Mouse (Mus musculus) heart, postnatal 0 days (tissue): ENCODE results near the gene Cacna1e. TPM values are rescaled to one million over a fixed set of nuclear protein-coding genes. Genes with fewer than 3 reads are reported as not detected.

Source experiments
- ATAC-seq: fragments of 200-750 bp; cut with Nextera tagmentation; 2 replicates; pipeline ENCODE4 v1.8.0; 2017; ENCODE audit warnings: low read depth, moderate number of reproducible peaks, moderate library complexity; ENCODE audit not compliant: insufficient read depth
- DNase-seq: peaks from one replicate; pipeline ENCODE4 v3.0.0-alpha.2; 2016; ENCODE audit warnings: low spot score
- H3K27ac ChIP-seq: fragments of 300-500 bp; sonication (generic); 2 replicates; pipeline ENCODE4 v1.5.1; 2014; ENCODE audit warnings: low read depth, mild to moderate bottlenecking
- H3K27me3 ChIP-seq: fragments of 300-500 bp; sonication (generic); 2 replicates; pipeline ENCODE4 v1.6.1; 2014; ENCODE audit warnings: low read length, mixed read lengths; ENCODE audit not compliant: control insufficient read depth, insufficient read depth
- H3K36me3 ChIP-seq: fragments of 300-500 bp; sonication (generic); replicated peaks from 2 replicates; pipeline ENCODE4 v1.6.1; 2014; ENCODE audit warnings: low read length, mixed read lengths; ENCODE audit not compliant: control insufficient read depth, insufficient read depth
- H3K4me1 ChIP-seq: fragments of 300-500 bp; sonication (generic); 2 replicates; pipeline ENCODE4 v1.6.1; 2014; ENCODE audit warnings: antibody characterized with exemption; ENCODE audit not compliant: control insufficient read depth, insufficient read depth
- H3K4me2 ChIP-seq: fragments of 300-500 bp; sonication (generic); 2 replicates; pipeline ENCODE4 v1.6.1; 2014; ENCODE audit warnings: low read depth, mild to moderate bottlenecking, low read length, moderate library complexity
- H3K4me3 ChIP-seq: fragments of 300-500 bp; sonication (generic); 2 replicates; pipeline ENCODE4 v1.5.1; 2014; ENCODE audit warnings: low read depth, low read length
- H3K9ac ChIP-seq: fragments of 300-500 bp; sonication (generic); replicated peaks from 2 replicates; pipeline ENCODE4 v1.6.1; 2014; ENCODE audit warnings: low read depth, low read length, mixed read lengths
- H3K9me3 ChIP-seq: fragments of 300-500 bp; sonication (generic); replicated peaks from 2 replicates; pipeline ENCODE4 v1.6.1; 2016; ENCODE audit warnings: low read length; ENCODE audit not compliant: control insufficient read depth
- CTCF ChIP-seq: IDR thresholded peaks from 2 replicates; pipeline ENCODE4 v1.5.1; 2016; ENCODE audit warnings: antibody characterized with exemption, control low read depth, low read depth
- EP300 ChIP-seq: IDR thresholded peaks from 2 replicates; pipeline ENCODE4 v1.6.1; 2016; ENCODE audit warnings: antibody characterized with exemption, low read depth
- WGBS: fragments of 180-500 bp; shearing (Covaris S2); extraction: QIAGEN DNeasy Blood & Tissue Kit; methylation state at CpG from one replicate; pipeline ENCODE4 v1.1.7; 2014; 5-methylcytosine and 5-hydroxymethylcytosine counted together
- polyA plus RNA-seq: library from polyadenylated mRNA; unstranded; fragments of >200 nt; fragmentation: Nextera tagmentation; extraction: Ambion mirVana; gene quantifications from 2 replicates; pipeline ENCODE4 v1.2.1, GENCODE M21; 2015
- total RNA-seq: library from RNA; depleted of rRNA; stranded (reverse); fragments of >200 nt; gene quantifications from 2 replicates; pipeline ENCODE4 v1.2.3, GENCODE M21; 2014; ENCODE audit warnings: low replicate concordance

The Cacna1e gene
- total and polyA plus RNA-seq, 2 experiments from 2014 or later = 0.04 to 0.08 TPM

GRCm38 (mm10) chr1:154578748-154579147, 305.6 kb downstream of the Cacna1e start:
- Histone ChIP-seq H3K4me2 (no peak overlapping the region), H3K27ac (no peak overlapping the region), H3K9me3 (no peaks in the 10 kb centered on the region), H3K4me3 (no peak overlapping the region), H3K9ac (no peak overlapping the region), H3K27me3 (no peaks in the 10 kb centered on the region), H3K36me3 (no peaks in the 10 kb centered on the region), H3K4me1 (no peaks in the 10 kb centered on the region)
- ATAC-seq (no peak), DNase-seq (no peak)
- WGBS = 71% methylated on average over 4 of the region's 4 CpGs
- no peak for TF ChIP-seq EP300
- TF ChIP-seq CTCF = no peak

DNA sequence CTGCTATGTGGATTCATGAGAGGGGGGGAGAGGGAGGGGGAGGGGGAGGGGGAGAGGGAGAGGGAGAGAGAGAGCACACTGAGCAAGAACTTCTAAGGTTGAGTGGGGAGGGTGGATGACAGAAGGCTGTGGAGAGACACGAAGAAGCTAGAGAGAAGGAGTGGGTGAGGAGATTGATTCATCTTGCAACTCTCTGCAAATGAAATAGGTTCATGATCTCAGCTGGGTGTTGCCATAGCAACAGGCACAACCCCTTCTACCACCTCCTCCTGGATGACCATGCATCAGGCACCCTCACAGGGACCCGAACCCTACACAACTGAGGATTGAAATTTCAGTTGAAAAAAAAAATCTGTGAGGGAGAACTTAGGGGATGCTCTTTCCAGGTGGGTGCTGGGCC, 307.9 kb downstream of the Cacna1e start:
- DNase-seq = no peak
- H3K9ac ChIP-seq = no peak overlapping the region
- H3K9me3 ChIP-seq = no peaks in the 10 kb centered on the region
- H3K4me3 ChIP-seq = no peak overlapping the region
- 55% methylated on average over 2 of the region's 2 CpGs for WGBS
- TF ChIP-seq CTCF (no peak), EP300 (no peak)
- no peaks in the 10 kb centered on the region for H3K36me3 ChIP-seq
- no peaks in the 10 kb centered on the region for H3K27me3 ChIP-seq
- H3K27ac ChIP-seq = no peak overlapping the region
- H3K4me2 ChIP-seq = no peak overlapping the region
- no peak for ATAC-seq
- no peaks in the 10 kb centered on the region for H3K4me1 ChIP-seq

DNA sequence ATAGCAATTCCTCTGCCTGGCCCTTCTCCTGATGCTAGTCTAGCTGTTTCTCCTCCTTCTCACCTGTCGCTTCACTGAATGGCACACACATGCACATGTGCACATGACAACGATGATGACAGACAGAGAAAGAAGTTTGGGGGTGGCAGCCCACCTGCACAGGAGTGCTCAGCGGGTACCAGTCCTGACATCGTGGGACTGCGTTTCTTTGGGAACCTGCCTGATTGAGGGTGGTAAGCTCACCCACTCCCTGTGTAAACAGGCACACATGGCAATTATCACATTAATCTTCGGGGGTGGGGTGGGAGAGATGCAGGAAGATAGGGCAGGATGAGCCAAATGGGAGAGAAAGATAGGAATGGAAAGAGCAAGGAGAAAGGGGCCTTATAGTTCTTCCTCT, 318.3 kb downstream of the Cacna1e start:
- Histone ChIP-seq H3K4me2 (no peak overlapping the region), H3K9me3 (no peaks in the 10 kb centered on the region), H3K4me3 (no peak overlapping the region), H3K4me1 (no peaks in the 10 kb centered on the region), H3K27ac (no peak overlapping the region), H3K9ac (no peak overlapping the region), H3K36me3 (no peaks in the 10 kb centered on the region), H3K27me3 (no peaks in the 10 kb centered on the region)
- ATAC-seq (no peak), DNase-seq (no peak)
- WGBS = 60% methylated on average over 6 of the region's 6 CpGs
- no peak for TF ChIP-seq EP300
- TF ChIP-seq CTCF = no peak

DNA sequence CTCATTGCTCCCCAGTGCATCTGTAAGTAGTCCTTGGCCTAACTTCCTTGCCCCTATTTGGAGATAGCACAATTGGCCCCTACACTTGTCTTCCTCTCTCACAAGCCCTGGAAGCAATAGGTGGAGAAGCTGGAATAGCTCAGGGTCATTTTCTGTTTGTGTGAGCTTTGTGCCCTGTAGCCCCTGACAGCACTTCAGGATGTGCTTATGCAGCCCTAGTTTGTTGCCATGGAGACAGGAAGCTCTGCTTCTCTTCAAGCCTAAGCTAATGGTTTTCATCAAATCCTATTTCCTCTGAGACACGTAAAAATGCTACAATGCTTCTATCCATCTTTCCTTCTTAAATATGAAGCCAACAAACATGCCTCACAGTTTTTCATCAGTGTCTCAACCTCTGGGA, 328.5 kb downstream of the Cacna1e start:
- WGBS = 17% methylated on average over 1 of the region's 1 CpGs
- Histone ChIP-seq H3K4me2 (no peak overlapping the region), H3K27me3 (no peaks in the 10 kb centered on the region), H3K4me1 (no peaks in the 10 kb centered on the region), H3K27ac (no peak overlapping the region; the same call in 1 of the 2 replicates), H3K9me3 (no peaks in the 10 kb centered on the region), H3K36me3 (no peaks in the 10 kb centered on the region), H3K4me3 (no peak overlapping the region), H3K9ac (no peak overlapping the region)
- DNase-seq (peak; percentile 42), ATAC-seq (no peak)
- TF ChIP-seq CTCF (no peak), EP300 (no peak)

GRCm38 (mm10) chr1:154553132-154553531, 331.2 kb downstream of the Cacna1e start:
- H3K4me1 ChIP-seq = no peaks in the 10 kb centered on the region
- WGBS = 56% methylated on average over 1 of the region's 1 CpGs
- TF ChIP-seq CTCF (no peak), EP300 (no peak)
- no peak overlapping the region for H3K9ac ChIP-seq
- H3K4me2 ChIP-seq = no peak overlapping the region
- ATAC-seq (no peak), DNase-seq (no peak)
- no peak overlapping the region for H3K27ac ChIP-seq
- H3K4me3 ChIP-seq = no peak overlapping the region
- no peaks in the 10 kb centered on the region for H3K36me3 ChIP-seq
- H3K9me3 ChIP-seq = no peaks in the 10 kb centered on the region
- H3K27me3 ChIP-seq = no peaks in the 10 kb centered on the region

DNA sequence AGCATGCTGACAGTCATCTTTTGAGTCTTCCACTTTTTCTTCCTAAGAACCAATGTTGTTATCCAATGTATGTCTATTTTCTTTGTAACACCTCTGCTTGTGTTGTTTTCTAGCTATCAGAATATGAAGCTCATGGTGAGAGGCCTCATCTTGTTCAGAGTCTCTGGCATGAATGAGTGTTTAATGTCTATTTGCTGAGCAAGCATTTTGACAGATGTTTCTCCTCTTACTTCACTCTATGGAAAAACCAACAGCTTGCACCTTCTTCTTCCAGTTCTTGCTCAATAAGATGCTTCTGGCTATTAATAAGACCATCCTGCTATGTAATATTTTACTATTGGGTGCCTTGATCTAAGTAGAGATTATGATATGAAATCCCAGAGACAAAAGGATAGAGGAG, 346.9 kb downstream of the Cacna1e start:
- H3K4me2 ChIP-seq = no peak overlapping the region
- no peak overlapping the region for H3K9ac ChIP-seq
- H3K4me3 ChIP-seq = no peak overlapping the region
- no peaks in the 10 kb centered on the region for H3K36me3 ChIP-seq
- DNase-seq (no peak), ATAC-seq (no peak)
- TF ChIP-seq EP300 = no peak
- no peak for TF ChIP-seq CTCF
- H3K9me3 ChIP-seq = no peaks in the 10 kb centered on the region
- no peaks in the 10 kb centered on the region for H3K4me1 ChIP-seq
- H3K27me3 ChIP-seq = no peaks in the 10 kb centered on the region
- no peak overlapping the region for H3K27ac ChIP-seq
